Mouse (Mus musculus) lung, postnatal 4 days (tissue): ENCODE data around the gene Olfr1279.
"Not testable (repeated sequence)": the region's sequence is repeated elsewhere in the genome, so short reads cannot be mapped to it uniquely, and the experiment has no call there.

Experiments
- DNase-seq, 2 experiments: peaks; one replicate each; pipeline ENCODE4 v3.0.0; 2021

The Olfr1279 gene

GRCm38 (mm10) chr2:111300374-111300773 lies at the start of gene Olfr1279:
TSS of gene Olfr1279 (plus strand) at chr2:111300635.
- DNase-seq = no peak

- no peak for DNase-seq
These were observed 46.2 kb upstream of the Olfr1279 start, which contains the start of gene Olfr1276 for GRCm38 (mm10) chr2:111254216-111254615. TSS of gene Olfr1276 (plus strand) at chr2:111254516.

DNA sequence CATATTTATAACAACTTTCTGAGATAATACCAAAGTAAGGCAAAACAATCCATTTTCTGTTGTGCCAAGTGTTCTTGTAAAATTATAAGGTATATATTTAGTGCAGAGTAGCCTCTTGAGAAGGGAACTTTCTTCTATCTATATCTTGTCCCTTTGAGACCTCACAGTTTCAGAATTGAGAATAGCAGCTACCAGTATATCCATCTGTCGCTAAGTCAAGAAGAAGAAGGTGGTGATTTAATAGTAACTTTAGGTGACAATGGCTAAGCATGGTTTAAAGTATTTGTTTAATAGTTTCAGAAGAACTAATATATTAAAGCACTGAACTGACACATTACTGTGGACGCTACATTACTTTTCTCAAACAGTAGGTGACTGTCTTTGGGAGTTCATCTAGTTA lies 26.4 kb upstream of the Olfr1279 start, which contains the start of gene Olfr1277:
Olfr1277 (minus strand) TSS at position 101 of the 400 bp plus-strand sequence.
- no peak for DNase-seq

DNA sequence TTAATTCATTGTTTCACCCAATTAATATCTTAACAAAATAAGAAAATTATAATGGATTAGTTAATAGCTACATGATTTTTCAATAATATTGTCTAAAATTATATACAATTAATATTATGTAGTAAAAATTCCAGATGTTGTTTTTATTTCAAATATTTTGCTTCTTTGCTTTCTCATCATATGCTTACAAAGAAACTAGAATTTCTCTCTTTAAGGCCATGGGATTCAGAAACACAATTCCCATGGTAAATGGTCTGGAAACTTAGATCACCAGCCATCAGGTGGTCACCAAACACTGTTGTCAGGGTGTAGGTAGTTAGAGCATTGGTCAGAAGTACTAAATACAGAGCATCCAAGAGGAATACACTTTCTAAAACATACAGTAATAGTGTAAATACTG lies 10.6 kb upstream of the Olfr1279 start, which contains the start of gene Olfr1278:
Olfr1278 (plus strand) TSS at position 301 of the 400 bp plus-strand sequence.
- no peak for DNase-seq

- no peak for DNase-seq
These were observed 1.9 kb upstream of the Olfr1279 start for GRCm38 (mm10) chr2:111298541-111298940.

DNA sequence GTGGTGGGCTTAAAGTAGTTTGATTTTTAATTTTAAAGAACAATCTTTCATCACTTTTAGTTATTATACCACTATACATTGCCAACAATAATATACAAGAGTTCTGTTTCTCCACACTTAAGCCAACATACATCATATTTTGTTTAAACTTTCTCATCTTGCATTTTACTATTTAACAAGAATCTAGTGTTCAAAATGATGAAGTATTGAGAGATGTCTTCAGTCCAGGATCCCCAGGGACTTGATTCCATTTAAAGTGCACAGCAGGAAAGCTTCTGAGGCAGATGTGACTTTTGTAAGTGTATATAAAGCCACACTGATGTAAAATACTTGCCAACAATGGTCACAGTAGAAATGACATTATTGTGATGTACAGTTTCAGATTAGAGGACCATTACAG lies 13.3 kb downstream of the Olfr1279 start, which contains the start of gene Olfr1280:
Olfr1280 (plus strand) TSS at position 301 of the 400 bp plus-strand sequence.
- no peak for DNase-seq

GRCm38 (mm10) chr2:111326220-111326619 lies 25.8 kb downstream of the Olfr1279 start, which contains the start of gene Olfr1281:
TSS of gene Olfr1281 (plus strand) at chr2:111326520.
- DNase-seq = no peak

DNA sequence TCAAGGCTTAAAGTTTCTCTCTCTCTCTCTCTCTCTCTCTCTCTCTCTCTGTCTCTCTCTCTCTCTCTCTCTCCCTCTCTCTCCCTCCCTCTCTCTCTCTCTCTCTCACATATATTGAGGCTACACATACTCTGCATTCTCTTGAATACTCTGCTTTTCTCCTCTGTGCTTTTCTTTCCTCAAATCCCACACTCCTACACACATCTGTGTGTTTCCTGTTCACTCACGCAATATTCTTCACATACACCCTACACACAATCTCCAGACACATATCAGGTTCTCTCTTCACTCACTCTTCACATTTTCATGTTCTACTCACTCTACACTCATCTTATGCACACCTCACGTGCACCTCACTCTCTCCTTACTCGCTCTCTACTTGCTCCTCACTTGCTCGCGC lies 33.3 kb downstream of the Olfr1279 start:
- DNase-seq = not testable (repeated sequence)

GRCm38 (mm10) chr2:111335976-111336375 lies 35.5 kb downstream of the Olfr1279 start, which contains the start of gene Olfr1282:
TSS of gene Olfr1282 (minus strand) at chr2:111336076.
- DNase-seq = no peak
